Mouse (Mus musculus) heart, embryonic 13.5 days (tissue): ENCODE results near the gene Mycbpap. TPM values are rescaled to one million over a fixed set of nuclear protein-coding genes. Genes with fewer than 3 reads are reported as not detected.

ENCODE experiments used
- ATAC-seq: fragments of 200-750 bp; cut with Nextera tagmentation; 2 replicates; pipeline ENCODE4 v1.8.0; 2017; ENCODE audit warnings: moderate TSS enrichment; ENCODE audit not compliant: insufficient number of reproducible peaks, low FRiP score, low TSS enrichment; ENCODE audit errors: extremely low read depth
- H3K27ac ChIP-seq: fragments of 300-500 bp; sonication (generic); replicated peaks from 2 replicates; pipeline ENCODE4 v1.5.1; 2015; ENCODE audit warnings: moderate library complexity, mild to moderate bottlenecking, inconsistent platforms
- H3K27me3 ChIP-seq: fragments of 300-500 bp; sonication (generic); replicated peaks from 2 replicates; pipeline ENCODE4 v1.6.1; 2015; ENCODE audit warnings: mild to moderate bottlenecking, inconsistent platforms
- H3K36me3 ChIP-seq: fragments of 300-500 bp; sonication (generic); 2 replicates; pipeline ENCODE4 v1.6.1; 2015; ENCODE audit warnings: mild to moderate bottlenecking, inconsistent platforms
- H3K4me1 ChIP-seq: fragments of 300-500 bp; sonication (generic); 2 replicates; pipeline ENCODE4 v1.6.1; 2015; ENCODE audit warnings: inconsistent platforms
- H3K4me2 ChIP-seq: fragments of 300-500 bp; sonication (generic); 2 replicates; pipeline ENCODE4 v1.6.1; 2015; ENCODE audit warnings: inconsistent platforms, mild to moderate bottlenecking, moderate library complexity
- H3K4me3 ChIP-seq: fragments of 300-500 bp; sonication (generic); 2 replicates; pipeline ENCODE4 v1.5.1; 2015; ENCODE audit warnings: moderate library complexity, mild to moderate bottlenecking, inconsistent platforms
- H3K9ac ChIP-seq: fragments of 300-500 bp; sonication (generic); 2 replicates; pipeline ENCODE4 v1.6.1; 2015; ENCODE audit warnings: inconsistent platforms, mild to moderate bottlenecking, moderate library complexity
- H3K9me3 ChIP-seq: fragments of 300-500 bp; sonication (generic); 2 replicates; pipeline ENCODE4 v1.6.1; 2016; ENCODE audit warnings: inconsistent platforms
- WGBS: fragments of 180-500 bp; shearing (Covaris S2); methylation state at CpG from one replicate; pipeline ENCODE4 v1.1.7; 2015; ENCODE audit warnings: mixed read lengths; 5-methylcytosine and 5-hydroxymethylcytosine counted together
- polyA plus RNA-seq: library from polyadenylated mRNA; unstranded; fragments of >200 nt; fragmentation: Nextera tagmentation; extraction: Ambion mirVana; gene quantifications from 2 replicates; pipeline ENCODE4 v1.2.1, GENCODE M21; 2015

Mycbpap gene
- polyA plus RNA-seq, 1 experiment from 2014 or later = 5.6 TPM

GRCm38 (mm10) chr11:94528879-94529278, 7.3 kb upstream of the Mycbpap start:
- no peaks in the 10 kb centered on the region for H3K9me3 ChIP-seq
- no peak for ATAC-seq
- no peak overlapping the region for H3K4me3 ChIP-seq
- H3K4me2 ChIP-seq = no peak overlapping the region
- WGBS = 44% methylated on average over 3 of the region's 3 CpGs
- H3K36me3 ChIP-seq = no peaks in the 10 kb centered on the region
- H3K27ac ChIP-seq = no peak overlapping the region
- H3K4me1 ChIP-seq = peaks cover 11% of the 10 kb centered on the region; the same call in 1 of the 2 replicates
- H3K27me3 ChIP-seq = no peaks in the 10 kb centered on the region
- H3K9ac ChIP-seq = no peak overlapping the region

DNA sequence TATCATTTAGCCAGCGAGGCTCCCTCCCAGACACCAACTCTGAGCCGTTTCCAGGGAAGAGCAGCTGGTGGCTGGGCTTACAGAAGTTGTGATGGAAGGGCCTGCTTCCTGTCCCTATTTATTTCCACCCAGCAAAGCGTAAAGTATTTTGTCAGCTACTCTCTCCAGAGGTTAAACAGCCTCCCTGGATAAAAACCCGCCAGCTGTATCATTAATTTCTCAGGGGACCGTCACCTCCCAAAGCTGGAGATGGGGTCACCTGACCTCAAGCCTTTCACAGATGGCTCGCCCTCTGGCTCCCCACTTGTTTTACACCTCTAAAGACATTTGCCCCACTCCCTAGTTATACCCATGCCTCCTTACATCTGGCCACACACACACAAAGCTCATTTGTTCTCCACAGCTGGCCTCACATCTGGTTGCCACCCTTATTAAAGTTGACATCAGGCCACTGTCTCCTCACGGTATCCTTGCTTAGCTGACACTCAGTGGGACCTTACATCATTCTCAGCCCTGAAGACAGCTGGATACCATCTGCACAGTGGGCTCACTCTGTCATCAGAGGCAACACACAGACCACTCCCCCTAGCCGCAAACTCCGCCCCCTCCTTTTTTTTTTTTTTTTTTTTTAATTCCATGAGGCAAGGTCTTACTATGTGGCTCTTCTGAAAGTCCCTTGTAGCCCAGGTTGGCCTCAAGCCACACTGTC, 4.8 kb upstream of the Mycbpap start:
- Histone ChIP-seq H3K27ac (no peak overlapping the region), H3K9ac (no peak overlapping the region), H3K36me3 (no peaks in the 10 kb centered on the region), H3K4me3 (no peak overlapping the region), H3K9me3 (no peaks in the 10 kb centered on the region), H3K4me2 (no peak overlapping the region), H3K27me3 (no peaks in the 10 kb centered on the region), H3K4me1 (peaks cover 31% of the 10 kb centered on the region)
- ATAC-seq = no peak
- WGBS = 55% methylated on average over 9 of the region's 9 CpGs

DNA sequence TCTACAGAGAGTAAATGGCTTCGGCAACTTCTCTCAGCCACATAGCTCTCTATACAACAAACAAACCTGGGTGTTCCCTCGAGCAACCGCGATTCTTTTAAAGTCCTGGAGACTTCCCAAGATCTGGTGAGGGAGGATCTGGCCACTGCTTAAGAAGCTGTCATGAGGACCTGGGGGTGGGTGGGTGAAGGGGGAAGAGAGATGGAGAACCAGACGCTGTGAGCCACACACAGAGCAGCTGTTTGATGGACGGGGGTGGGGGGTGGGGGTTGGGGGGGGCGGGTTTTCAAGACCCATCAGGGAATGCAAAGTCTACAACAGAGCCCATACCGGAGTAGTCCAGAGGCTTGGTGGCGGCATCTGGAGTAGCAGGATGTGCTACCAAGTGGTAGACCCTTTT, 8.1 kb downstream of the Mycbpap start:
- Histone ChIP-seq H3K27ac (no peak overlapping the region), H3K4me3 (no peak overlapping the region), H3K27me3 (no peaks in the 10 kb centered on the region), H3K9me3 (peaks cover 4% of the 10 kb centered on the region; the same call in 1 of the 2 replicates), H3K9ac (no peak overlapping the region), H3K4me2 (no peak overlapping the region), H3K36me3 (peaks cover 6% of the 10 kb centered on the region; the same call in 1 of the 2 replicates), H3K4me1 (peaks cover 6% of the 10 kb centered on the region)
- ATAC-seq = no peak
- WGBS = 48% methylated on average over 9 of the region's 9 CpGs

- Histone ChIP-seq H3K9me3 (peaks cover 4% of the 10 kb centered on the region; the same call in 1 of the 2 replicates), H3K4me1 (no peaks in the 10 kb centered on the region), H3K4me3 (no peak overlapping the region), H3K27ac (no peak overlapping the region), H3K9ac (no peak overlapping the region), H3K36me3 (peaks cover 6% of the 10 kb centered on the region; the same call in 1 of the 2 replicates), H3K27me3 (peaks cover 28% of the 10 kb centered on the region; the same call in 1 of the 2 replicates), H3K4me2 (no peak overlapping the region)
- ATAC-seq = no peak
- 66% methylated on average over 10 of the region's 10 CpGs for WGBS
These were observed 12.6 kb downstream of the Mycbpap start for GRCm38 (mm10) chr11:94508976-94509375.

DNA sequence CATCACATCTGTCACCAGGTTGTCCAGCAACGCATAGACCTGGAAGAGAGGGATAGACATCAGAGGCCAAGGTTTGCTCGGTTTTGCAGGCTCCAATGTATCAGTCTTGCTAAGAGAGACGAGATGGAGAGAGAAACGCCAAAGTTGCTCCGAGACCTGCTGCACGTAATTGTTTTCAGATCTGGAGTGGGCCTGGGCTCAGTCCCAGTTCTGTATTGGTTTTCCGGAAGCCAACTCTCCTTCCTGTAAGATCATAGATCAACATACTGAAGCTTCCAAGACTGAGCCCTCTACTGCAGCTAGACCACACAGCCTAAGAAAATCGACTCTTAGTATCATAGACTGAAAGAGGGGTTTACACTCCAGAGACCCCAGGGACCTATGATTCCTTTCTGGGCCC, 20.1 kb downstream of the Mycbpap start:
- Histone ChIP-seq H3K9ac (no peak overlapping the region), H3K4me2 (no peak overlapping the region), H3K4me1 (peaks cover 44% of the 10 kb centered on the region), H3K27me3 (peaks cover 63% of the 10 kb centered on the region), H3K9me3 (no peaks in the 10 kb centered on the region), H3K36me3 (no peaks in the 10 kb centered on the region), H3K4me3 (no peak overlapping the region), H3K27ac (no peak overlapping the region)
- WGBS = 74% methylated on average over 8 of the region's 8 CpGs
- no peak for ATAC-seq

DNA sequence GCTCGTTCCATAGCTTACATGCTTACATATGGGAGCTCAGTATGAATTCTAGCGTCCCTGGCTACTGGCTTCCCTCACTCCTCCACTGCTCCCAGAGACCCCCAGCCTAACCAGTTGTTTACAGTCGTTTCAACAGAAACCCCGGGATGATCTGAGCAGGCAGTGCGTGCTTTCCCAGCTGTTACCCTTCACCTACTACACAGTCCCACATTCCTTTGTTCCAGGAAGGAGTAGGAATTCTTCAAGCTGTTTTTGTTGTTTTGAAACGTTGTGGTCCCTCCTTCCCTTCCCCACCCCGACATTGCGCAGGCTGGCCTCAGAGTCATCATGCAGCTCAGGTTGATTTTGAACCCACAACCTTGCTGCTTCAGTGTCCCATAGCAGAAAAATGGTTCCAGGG, 21.2 kb downstream of the Mycbpap start:
- peak overlapping the region; percentile 91 for H3K27ac ChIP-seq
- peaks cover 8% of the 10 kb centered on the region for H3K36me3 ChIP-seq
- H3K4me2 ChIP-seq = peak overlapping the region; percentile 72
- H3K9me3 ChIP-seq = no peaks in the 10 kb centered on the region
- 25% methylated on average over 8 of the region's 8 CpGs for WGBS
- peaks cover 52% of the 10 kb centered on the region for H3K4me1 ChIP-seq
- H3K9ac ChIP-seq = peak overlapping the region; percentile 86
- peak overlapping the region; percentile 60 for H3K4me3 ChIP-seq
- no peak for ATAC-seq
- peaks cover 54% of the 10 kb centered on the region for H3K27me3 ChIP-seq

GRCm38 (mm10) chr11:94499661-94500152, 21.8 kb downstream of the Mycbpap start, which contains the start of gene Epn3:
Epn3 (minus strand) TSS chr11:94499974.
- WGBS = under 1% methylated on average over 26 of the region's 26 CpGs

DNA sequence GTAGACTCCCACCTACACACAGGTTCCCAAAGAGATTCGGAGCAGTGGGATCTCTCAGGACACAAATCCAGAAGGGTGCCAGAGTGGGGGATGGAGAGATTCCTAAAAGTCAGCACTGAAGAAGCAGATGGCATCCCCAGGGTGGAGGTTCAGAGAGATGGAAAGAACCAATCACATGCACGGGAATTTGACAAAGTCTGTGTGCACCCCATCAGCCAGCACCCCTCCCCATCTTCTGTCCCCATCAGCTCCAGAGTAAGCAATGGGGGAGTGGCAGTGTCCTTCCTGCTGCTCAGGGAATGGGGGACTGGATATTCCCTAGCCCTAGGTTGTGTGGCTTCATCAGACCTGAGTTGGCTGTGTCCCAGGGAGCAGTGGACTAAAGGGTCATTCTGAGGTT, 22.5 kb downstream of the Mycbpap start:
- H3K4me1 ChIP-seq = peaks cover 63% of the 10 kb centered on the region
- 10% methylated on average over 2 of the region's 2 CpGs for WGBS

More at GRCm38 (mm10) chr11:94499661-94500152, 21.8 kb downstream of the Mycbpap start, which contains the start of gene Epn3:
- Histone ChIP-seq H3K36me3 (peaks cover 8% of the 10 kb centered on the region), H3K27ac (peak within 1 kb of the TSS; percentile 91), H3K4me2 (peak within 1 kb of the TSS; percentile 72), H3K4me1 (peaks cover 59% of the 10 kb centered on the region), H3K9me3 (no peaks in the 10 kb centered on the region), H3K4me3 (peak within 1 kb of the TSS; percentile 60), H3K27me3 (peaks cover 54% of the 10 kb centered on the region), H3K9ac (peak within 1 kb of the TSS; percentile 86)
- peak; percentile 15; the same call in 1 of the 2 replicates for ATAC-seq

DNA sequence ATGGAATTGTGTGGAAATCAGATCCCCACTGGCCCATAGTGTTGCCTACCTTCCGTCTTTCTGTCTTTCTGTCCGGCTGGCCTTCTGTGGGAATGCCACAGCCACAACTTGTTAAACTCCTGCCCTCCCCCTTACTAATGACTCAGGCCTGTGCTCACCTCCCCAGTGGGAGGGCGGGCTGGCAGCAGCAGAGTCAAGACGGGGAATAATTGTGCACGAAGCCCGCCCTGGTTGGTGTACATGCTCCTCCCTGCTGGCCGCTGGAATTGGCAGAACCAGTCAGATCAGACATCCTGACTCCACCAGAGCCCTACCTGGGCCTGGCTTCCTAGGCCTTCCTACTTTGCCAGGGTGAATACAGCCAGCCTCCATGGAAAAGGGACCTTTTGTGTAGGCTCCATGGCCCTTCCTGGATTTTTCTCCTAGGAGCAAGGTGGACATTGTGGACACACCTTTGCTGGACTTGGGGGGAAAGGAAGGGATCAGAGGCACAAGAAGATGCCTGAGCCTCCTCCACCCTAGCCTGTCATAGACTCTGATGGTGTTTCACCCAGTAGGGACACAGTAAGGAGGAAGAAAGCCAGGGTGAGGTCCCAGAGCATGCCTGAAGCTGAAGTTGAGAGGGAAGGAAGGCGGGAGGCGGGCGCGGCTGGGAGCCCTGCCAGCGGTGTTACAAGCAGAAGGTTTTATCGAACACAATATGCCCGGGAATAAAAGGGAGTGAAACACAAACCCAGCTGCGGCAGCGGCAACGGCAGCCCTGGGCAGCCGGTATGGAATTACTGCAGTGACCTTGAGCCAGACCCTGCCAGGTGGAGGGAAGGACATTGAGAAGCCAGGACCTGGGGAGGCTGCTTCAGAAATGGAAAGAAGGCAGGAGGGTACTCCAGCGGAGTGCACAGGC, 23.2 kb downstream of the Mycbpap start:
- Histone ChIP-seq H3K4me2 (peak overlapping the region; percentile 72), H3K4me3 (peak overlapping the region; percentile 60), H3K27ac (peak overlapping the region; percentile 91), H3K9ac (peak overlapping the region; percentile 86), H3K36me3 (peaks cover 15% of the 10 kb centered on the region), H3K9me3 (no peaks in the 10 kb centered on the region), H3K4me1 (peaks cover 63% of the 10 kb centered on the region), H3K27me3 (peaks cover 60% of the 10 kb centered on the region)
- 0 out of 2 replicates have a peak, but pooled peaks have one; percentile 20 for ATAC-seq
- 20% methylated on average over 19 of the region's 19 CpGs for WGBS

More for the DNA sequence above, 22.5 kb downstream of the Mycbpap start:
- H3K9me3 ChIP-seq = no peaks in the 10 kb centered on the region
- H3K9ac ChIP-seq = peak overlapping the region; percentile 86
- peak overlapping the region; percentile 72 for H3K4me2 ChIP-seq
- peaks cover 53% of the 10 kb centered on the region for H3K27me3 ChIP-seq
- ATAC-seq = no peak
- peaks cover 8% of the 10 kb centered on the region for H3K36me3 ChIP-seq
- peak overlapping the region; percentile 60 for H3K4me3 ChIP-seq
- peak overlapping the region; percentile 91 for H3K27ac ChIP-seq

DNA sequence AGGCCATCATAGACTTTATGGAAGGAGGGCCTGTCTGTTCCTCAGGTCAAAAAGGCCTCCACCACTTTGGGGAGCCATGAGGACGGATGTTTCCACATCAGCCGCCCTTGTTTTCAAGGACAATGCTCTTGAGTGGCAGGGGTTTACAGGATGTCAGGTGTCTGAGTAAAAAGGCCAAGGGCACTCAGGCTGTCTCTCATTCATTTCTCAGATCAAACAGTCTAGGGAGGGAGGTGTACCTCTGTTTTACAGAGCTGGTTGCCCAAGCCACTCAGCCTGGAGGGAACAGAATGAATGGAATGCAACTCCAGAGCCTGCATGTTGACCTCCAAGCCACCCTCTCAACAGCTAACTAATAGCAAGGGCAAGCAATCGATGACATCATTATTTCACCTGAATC, 26.1 kb downstream of the Mycbpap start:
- Histone ChIP-seq H3K9ac (peak overlapping the region; percentile 52; the same call in 1 of the 2 replicates), H3K27me3 (peaks cover 72% of the 10 kb centered on the region), H3K4me1 (peaks cover 68% of the 10 kb centered on the region), H3K4me2 (peak overlapping the region; percentile 33), H3K27ac (peak overlapping the region; percentile 86), H3K36me3 (peaks cover 20% of the 10 kb centered on the region), H3K4me3 (no peak overlapping the region), H3K9me3 (no peaks in the 10 kb centered on the region)
- 34% methylated on average over 3 of the region's 3 CpGs for WGBS
- ATAC-seq = no peak

- peak overlapping the region; percentile 48; the same call in 1 of the 2 replicates for H3K4me3 ChIP-seq
- peaks cover 78% of the 10 kb centered on the region for H3K27me3 ChIP-seq
- H3K4me1 ChIP-seq = peaks cover 32% of the 10 kb centered on the region
- no peaks in the 10 kb centered on the region for H3K9me3 ChIP-seq
- no peak overlapping the region for H3K27ac ChIP-seq
- peaks cover 20% of the 10 kb centered on the region for H3K36me3 ChIP-seq
- ATAC-seq = no peak
- 59% methylated on average over 7 of the region's 7 CpGs for WGBS
- H3K9ac ChIP-seq = no peak overlapping the region
- H3K4me2 ChIP-seq = peak overlapping the region; percentile 70
These were observed 29.8 kb downstream of the Mycbpap start for GRCm38 (mm10) chr11:94491749-94492099.
